Mouse (Mus musculus): Measurements from ENCODE around the gene Cmtm7.

The Cmtm7 gene

DNA sequence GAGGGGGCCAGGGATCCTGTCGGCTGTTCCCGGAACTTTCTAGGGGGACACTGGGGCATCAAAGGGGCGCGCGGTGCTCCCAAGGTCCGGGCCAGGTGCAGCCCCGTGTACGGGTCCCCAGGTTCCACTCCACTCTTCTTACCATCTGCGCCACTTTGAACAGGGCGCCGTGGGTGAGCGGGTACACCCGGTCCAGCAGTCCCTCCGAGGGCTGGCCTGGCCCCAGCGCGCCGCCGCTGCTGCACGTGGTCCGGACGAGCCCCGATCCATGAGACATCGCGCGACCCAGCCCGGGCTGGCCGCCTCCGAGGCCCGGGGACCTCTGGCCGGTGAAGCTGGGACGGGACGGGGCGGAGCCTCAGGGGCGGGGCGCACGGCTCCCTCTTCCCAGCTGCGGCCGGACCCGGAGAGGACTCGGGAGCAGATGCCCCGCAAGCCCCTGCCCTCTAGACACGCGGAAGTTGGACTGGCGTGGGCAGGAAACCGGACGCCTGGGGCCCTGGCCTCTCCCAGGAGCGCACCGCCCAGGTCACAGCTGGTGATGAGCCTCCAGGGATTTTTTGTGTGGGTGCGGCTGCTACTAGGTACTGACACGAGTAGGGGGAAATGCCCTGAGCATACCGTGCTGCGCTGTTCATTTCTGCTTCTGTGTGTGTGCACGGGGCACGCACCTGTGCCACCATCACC is at the start of gene Cmtm7:
Cmtm7 (minus strand) TSS at position 331 of the 687 bp plus-strand sequence.
- no peak for DNase-seq

DNA sequence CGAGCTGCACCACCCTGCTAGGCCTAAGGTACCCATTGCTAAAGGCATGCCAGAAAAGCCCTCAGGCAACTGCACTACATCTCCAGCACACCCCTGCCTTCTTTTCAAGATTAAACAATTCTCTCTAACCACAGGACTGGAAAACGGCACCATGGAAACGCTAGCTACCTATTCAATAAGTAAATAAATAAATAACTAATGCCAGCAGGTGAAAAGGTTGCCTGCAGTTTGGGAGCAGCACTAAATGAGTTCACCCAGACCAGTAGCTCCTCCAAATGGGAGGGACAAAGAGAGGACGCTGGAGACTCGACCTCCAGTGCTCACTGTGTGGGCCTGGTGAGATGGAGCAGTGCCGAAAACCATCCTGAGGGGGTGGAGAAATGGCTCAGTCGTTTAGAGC is 48.7 kb upstream of the Cmtm7 start:
- DNase-seq: no peak

DNA sequence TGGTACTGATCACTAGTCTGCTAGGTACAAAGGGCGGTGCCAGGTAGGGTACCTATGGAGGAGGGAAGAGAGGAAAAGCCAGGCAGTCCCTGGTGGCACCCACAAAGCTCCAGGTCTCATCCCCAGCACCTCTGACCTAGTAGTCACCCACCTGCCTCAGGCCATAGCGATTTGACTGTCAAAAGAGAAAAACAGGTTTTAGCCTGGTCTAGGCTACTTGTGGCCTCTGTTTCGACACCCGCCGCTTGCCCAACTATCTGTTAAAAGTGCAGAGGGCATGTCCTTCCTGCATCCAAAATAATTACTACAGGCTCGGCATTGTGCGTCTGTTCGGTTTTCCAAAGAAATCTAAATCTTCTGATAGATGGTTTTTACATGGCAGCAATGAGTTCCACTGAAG is 48.0 kb upstream of the Cmtm7 start:
- no peak for DNase-seq

DNA sequence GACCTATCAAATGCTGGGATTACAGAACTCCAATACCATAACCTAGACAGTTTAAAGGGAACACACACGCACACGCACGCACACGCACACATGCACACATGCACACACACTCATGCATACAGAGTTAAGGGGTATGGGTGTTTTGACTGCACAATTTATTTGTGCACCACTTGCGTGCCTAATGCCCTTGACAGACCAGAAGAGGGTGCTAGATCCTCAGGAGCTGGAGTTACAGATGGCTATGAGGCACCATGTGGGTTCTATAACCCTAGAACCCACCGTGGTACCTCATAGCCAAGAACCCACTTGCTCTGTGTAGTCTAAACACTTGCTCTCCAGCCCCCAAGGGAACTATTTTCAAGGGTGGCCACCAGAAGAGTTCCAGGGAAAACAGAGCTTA is 46.7 kb upstream of the Cmtm7 start:
- DNase-seq: no peak

- DNase-seq: no peak
Observed at GRCm38 (mm10) chr9:114827242-114827852, 45.7 kb upstream of the Cmtm7 start.

DNA sequence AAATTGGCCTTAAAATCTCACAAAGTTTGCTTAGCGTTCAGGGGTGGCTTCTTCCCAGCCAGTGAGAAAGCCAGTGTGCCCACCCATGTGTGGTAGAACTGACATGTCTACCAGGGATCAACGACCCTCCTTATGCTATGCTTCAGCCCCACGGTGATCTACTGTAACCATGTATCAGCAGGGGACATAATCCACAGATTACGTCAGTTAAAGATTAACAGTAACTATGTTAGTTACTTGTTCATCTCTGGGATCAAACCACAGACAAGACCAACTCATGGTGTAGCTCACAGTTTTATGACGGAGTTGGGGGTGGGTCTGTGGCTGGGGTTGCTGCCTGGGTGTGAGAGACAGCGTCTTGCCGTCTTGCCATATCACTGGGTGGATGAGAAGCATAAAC is 42.5 kb upstream of the Cmtm7 start:
- no peak for DNase-seq

DNA sequence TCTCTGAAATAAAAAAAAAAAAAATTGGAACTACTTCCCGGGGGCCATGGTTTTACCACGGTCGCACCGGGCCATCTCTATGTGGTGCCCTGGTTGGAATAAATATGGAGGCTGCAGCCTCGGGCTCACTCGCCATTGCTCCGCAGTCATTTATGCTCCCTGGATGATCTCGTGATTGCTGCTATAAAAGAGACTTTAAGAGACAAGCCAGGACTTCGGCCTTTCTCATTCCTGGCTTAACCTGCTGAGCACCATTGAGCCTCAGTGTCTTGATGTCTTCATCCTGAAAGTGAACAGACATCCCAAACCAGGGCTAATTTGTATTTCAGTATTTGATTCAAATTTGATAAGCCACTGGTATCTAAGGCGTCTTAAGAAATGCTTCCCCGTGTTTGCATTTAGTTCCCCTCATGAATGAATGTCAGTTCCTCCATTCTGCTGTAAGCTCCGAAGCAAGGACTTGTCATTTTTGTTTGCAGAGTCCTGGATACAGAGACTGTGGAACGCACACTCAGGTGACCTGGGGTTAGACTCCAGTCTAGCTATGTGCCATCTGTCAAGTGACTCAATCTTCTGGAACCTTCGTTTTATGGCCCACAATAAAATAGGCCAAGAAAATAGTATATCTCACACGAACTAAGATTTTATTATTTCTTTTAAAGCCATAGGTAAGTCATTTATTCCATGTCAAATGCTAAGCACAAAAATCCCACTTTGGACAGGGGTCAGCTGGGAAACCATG is 40.1 kb upstream of the Cmtm7 start:
- DNase-seq: no peak

- DNase-seq: no peak
Observed at GRCm38 (mm10) chr9:114818918-114819317, 37.3 kb upstream of the Cmtm7 start.

DNA sequence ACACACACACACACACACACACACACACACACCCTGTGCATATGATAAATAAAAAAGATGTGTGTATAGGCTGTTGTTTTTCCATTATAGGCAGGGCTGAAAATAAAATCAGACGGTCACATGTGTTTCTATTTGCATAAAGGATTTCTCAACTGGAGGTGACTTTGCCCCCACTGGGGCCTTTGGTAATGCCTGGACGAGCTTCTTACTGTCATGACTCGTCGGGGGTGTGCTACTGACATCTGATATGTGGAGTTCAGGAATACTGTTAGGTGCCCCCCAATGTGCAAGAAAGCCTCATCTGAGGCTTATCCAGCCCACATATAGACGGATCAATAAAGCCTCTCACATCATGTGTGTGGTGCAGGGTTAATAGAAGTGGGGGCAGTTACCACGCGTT is 35.4 kb upstream of the Cmtm7 start:
- no peak for DNase-seq

DNA sequence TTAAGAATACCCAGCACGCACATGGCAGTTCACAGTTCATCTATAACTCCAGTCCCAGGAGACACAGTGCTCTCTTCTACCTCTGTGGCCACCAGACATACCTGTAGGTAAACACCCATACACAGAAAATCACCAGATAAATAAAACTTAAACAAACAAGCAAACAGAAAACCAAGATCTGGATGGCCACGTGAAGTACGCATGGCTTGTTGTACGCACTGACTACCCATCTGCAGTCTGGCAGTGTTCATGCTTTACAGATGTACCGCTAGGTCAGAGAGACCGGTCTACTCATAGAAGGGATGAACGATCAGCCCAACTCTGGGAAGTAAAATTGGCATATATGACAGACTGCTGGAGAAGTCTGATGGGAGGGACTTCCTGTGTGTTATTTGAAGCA is 34.5 kb upstream of the Cmtm7 start:
- no peak for DNase-seq

- DNase-seq: peak; percentile 24
Observed at GRCm38 (mm10) chr9:114815315-114815714, 33.7 kb upstream of the Cmtm7 start.

- DNase-seq: no peak
Observed at GRCm38 (mm10) chr9:114812001-114812400, 30.3 kb upstream of the Cmtm7 start.

DNA sequence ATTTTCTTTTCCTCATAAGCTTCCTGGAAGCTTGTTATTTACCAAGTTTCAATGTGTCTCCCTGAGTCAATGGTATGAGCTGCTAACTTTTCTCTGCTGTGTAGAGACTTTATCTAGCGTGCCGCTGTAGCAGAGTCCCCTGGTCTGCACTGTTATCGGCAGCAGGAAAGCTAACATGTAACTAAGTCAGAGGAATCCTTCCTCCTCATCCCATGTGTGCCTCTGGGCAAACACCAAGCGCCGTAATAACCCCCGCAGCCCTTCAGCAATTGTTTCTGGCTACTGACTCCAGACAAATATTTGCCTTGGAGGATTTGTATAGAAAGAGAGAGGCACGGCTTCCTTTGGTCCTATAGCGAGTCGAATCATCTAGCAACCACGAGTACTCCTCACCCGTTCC is 29.2 kb upstream of the Cmtm7 start:
- DNase-seq: no peak

- DNase-seq: no peak
Observed at GRCm38 (mm10) chr9:114808671-114809070, 27.0 kb upstream of the Cmtm7 start.

- no peak for DNase-seq
Observed at GRCm38 (mm10) chr9:114807261-114807660, 25.6 kb upstream of the Cmtm7 start.

DNA sequence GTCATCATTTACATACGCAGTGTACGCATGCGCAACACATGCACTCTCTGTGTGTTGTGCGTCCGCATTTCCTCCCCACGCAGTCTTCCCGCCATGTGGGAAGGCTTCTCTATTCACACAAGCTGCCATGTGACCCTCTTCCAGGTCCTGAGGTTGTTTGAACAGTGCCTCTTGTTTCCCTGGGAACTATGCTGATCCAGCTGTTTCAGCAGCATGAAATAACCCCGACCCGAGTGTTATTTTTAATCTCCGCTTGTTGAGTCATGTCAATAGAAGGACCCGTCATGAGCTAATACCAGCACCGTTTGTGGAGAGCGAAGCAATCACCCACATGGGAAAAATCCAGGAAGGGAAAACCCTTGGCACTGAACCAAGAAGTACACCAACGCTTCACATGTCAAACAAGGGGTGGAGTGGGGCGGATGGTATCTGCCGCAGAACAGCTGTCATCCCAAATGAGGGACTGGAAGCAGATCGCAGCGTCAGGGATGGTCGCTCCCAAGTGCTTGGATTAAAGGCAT is 23.6 kb upstream of the Cmtm7 start:
- no peak for DNase-seq

- DNase-seq: no peak
Observed at GRCm38 (mm10) chr9:114802191-114802590, 20.5 kb upstream of the Cmtm7 start.

DNA sequence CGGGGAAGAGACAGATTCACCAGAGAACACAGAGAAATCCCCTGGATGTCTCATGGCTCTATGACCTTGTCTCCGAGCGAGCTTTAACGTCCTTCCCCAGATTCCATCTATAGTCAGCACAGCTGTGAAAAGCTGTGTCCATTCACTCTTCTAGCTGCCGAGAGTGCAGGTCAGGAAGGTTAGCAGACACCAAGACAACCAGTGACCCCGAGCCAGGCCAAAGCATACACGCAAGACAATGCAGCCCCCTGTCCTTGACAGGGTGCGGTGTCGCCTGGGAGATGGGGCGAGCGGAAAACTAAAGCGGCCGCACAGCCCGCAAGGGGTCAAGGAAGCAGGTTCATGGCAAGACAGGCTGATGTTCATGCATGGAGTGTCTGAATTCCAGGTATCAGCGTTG is 19.6 kb upstream of the Cmtm7 start:
- DNase-seq: no peak

GRCm38 (mm10) chr9:114799498-114800107 is 17.9 kb upstream of the Cmtm7 start:
- no peak for DNase-seq

GRCm38 (mm10) chr9:114798845-114799244 is 17.2 kb upstream of the Cmtm7 start:
- no peak for DNase-seq

DNA sequence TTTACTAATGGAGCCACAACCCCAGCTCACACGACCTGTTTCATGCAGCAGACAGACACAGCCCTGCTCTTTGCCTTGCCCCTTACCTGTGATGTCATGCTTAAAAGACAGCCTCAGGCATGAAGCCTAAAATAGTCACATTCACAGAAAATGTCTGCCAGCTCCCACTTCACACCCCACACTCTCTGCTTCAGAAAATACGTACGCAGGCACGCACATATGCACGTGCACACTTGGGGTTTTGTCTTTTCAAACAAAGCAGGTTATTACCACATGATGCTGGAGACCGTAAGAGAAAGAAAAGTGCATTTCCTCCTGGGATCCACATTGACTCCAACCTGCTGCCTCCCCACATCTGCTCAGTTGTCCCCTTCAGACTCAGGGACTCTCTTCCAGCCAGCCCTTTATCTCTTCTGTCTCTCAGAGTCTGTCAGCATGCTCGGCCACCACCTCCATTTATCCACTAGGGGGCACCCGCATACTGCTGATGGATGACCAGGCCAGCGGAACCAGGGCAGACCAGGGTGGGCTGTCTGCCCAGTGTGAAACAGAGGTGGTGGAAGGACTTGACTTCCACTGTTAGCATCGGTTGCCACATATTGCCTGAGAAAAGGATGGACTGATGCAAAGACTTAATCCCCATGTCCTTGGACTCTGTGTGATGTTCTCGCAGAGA is 15.8 kb upstream of the Cmtm7 start:
- peak; percentile 72 for DNase-seq

DNA sequence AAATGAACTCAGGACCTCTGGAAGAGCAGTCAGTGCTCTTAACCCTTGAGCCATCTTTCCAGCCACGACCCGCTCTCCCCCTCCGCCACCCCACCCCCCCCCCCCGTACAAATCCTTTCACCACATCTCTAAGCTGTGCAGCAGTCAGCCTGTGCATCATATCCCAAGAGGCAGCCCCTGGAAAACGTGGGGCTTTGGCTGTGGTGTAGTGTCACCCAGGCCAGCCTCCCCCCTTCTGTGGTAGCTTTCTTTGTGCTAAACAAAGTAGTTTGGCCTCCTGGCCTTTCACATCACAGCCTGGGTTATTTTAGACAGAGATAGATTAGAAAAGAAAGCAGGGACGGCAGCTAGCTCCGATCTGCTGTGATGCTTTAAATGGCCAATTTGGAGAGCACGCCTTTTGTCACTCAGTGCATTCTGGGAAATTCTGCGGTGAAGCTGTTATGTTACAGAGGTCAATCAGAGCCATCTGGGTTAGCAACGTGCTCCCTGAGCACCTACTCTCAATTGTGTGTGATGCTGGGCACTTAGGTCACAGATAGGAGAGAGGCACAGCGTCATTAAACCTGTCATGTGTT is 14.9 kb upstream of the Cmtm7 start:
- no peak for DNase-seq

DNA sequence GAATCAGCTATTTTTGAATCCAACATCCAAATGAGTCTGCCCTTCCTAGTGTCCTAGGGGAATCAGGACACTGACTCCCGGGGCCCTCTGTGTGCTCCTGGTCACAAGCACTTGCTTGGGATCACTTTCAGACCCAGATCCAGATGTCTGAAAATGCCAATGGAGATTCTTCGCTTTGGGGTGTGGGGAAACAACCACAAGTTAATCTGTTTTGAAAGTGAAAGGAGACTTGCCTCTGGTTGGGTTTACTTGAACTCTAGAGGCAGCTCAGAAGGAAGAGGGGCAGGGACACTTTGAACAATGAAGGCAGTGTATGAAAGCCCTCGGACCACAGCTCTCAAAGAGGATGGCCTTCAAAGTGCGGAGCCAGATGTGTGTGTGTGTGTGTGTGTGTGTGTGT is 12.8 kb upstream of the Cmtm7 start:
- no peak for DNase-seq
